Mouse (Mus musculus): ENCODE data around the gene Dync1li1.

DNA sequence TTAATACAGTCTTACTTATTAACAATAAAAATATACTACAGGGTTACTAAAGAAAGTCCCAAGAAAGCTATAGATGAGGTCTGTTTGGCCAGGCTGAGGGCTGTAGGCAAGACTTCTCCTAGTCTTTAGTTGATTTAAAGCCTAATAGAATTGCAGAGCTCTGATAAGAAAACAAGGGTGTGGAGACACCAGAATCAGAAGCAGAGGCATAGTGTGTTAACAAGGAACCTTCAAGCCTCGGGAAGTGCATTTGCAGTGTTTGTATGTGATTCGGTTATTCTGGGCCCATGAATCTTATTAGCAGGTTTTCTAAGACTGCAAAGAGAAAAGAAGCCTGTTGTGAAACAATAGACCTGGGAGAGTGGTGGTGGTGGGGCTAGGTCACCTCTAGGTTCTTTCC is 44.6 kb downstream of the Dync1li1 start:
- TF ChIP-seq CTCF (IDR thresholded peaks at IDR 0.05) (no peak), EP300 (IDR thresholded peaks at IDR 0.05) (no peak)
